ENCODE assay signal across 20 mouse cellular contexts in genomic region chr13:44544786-44545185, GRCm38 (mm10).
DNase-seq lines count a peak whose midpoint lies in the region; ATAC-seq and TF ChIP-seq lines count a peak whose summit lies in the region.
"Had no signal": no experiment of that assay in that cellular context is flagged by ENCODE, and none has a peak within 500 bp of the region (broad histone marks: within the 10 kb centered on the region; RNA-seq: fewer than 3 reads in every experiment).

No protein-coding gene starts in this region.

- peaks cover 13% of the 10 kb centered on the region; the same call in 1 of the 2 replicates for H3K4me1 ChIP-seq in cerebellum, adult 2 months (ENCODE audit: control insufficient read depth, insufficient read depth, low read length)
- no peaks in the 10 kb centered on the region for H3K4me1 ChIP-seq in midbrain, embryonic 11.5 days (ENCODE audit: control insufficient read depth, insufficient read depth, low read length)
- H3K4me1 ChIP-seq in midbrain, embryonic 16.5 days (ENCODE audit: control insufficient read depth, insufficient read depth, low read length), result no peaks in the 10 kb centered on the region
- peaks cover 8% of the 10 kb centered on the region; the same call in 1 of the 2 replicates for H3K4me1 ChIP-seq in heart, embryonic 15.5 days (replicated peaks)
- H3K4me1 ChIP-seq: midbrain, embryonic 10.5 days; neural tube, embryonic 13.5 days had no signal

- TF ChIP-seq POLR2A in cerebellum, adult 2 months (IDR thresholded peaks at IDR 0.05; ENCODE audit: borderline replicate concordance, insufficient read depth, low read length), result no peak

- 31% methylated on average over 9 of the region's 9 CpGs for WGBS in cerebellum, adult 2 months
- WGBS in midbrain, embryonic 11.5 days, result 86% methylated on average over 9 of the region's 9 CpGs
- WGBS in midbrain, embryonic 16.5 days, result 71% methylated on average over 9 of the region's 9 CpGs
- 31% methylated on average over 9 of the region's 9 CpGs for WGBS in heart, embryonic 15.5 days

- H3K9ac ChIP-seq in midbrain, embryonic 11.5 days (ENCODE audit: low read length), result no peak overlapping the region
- H3K9ac ChIP-seq in midbrain, embryonic 16.5 days (ENCODE audit: low read depth, low read length), result no peak overlapping the region
- no peak overlapping the region for H3K9ac ChIP-seq in heart, embryonic 15.5 days
- H3K9ac ChIP-seq: embryonic facial prominence, embryonic 13.5 days; neural tube, embryonic 13.5 days had no signal

- peak; percentile 20 to 32 for DNase-seq in cerebellum, adult 2 months
- no peak for DNase-seq in cerebellum, adult 9-10 months
- peak; percentile 51 for DNase-seq in midbrain, embryonic 11.5 days (ENCODE audit: low spot score, missing footprints)
- DNase-seq in adrenal gland, postnatal 36 days, result no peak
- DNase-seq in thymus, postnatal 10 days (ENCODE audit: low spot score in 2 of 2), result no peak
- DNase-seq in layer of hippocampus, postnatal 36 days, result no peak
- DNase-seq: gastrocnemius, postnatal 10 days; kidney, adult 9 months; kidney, postnatal 36 days; liver; lung, adult 18-20 months; right cerebral cortex, postnatal 25 days; thymus, postnatal 36 days had no signal

- H3K27me3 ChIP-seq in cerebellum, adult 2 months (ENCODE audit: control insufficient read depth, insufficient read depth, low read length), result no peaks in the 10 kb centered on the region
- no peaks in the 10 kb centered on the region for H3K27me3 ChIP-seq in midbrain, embryonic 11.5 days (ENCODE audit: control insufficient read depth, insufficient read depth, low read length)
- no peaks in the 10 kb centered on the region for H3K27me3 ChIP-seq in midbrain, embryonic 16.5 days (ENCODE audit: control insufficient read depth, insufficient read depth, low read depth, low read length)
- no peaks in the 10 kb centered on the region for H3K27me3 ChIP-seq in heart, embryonic 15.5 days
- H3K27me3 ChIP-seq: embryonic facial prominence, embryonic 13.5 days; neural tube, embryonic 13.5 days had no signal

- H3K9me3 ChIP-seq in midbrain, embryonic 11.5 days (ENCODE audit: control insufficient read depth, low read length), result no peaks in the 10 kb centered on the region
- no peaks in the 10 kb centered on the region for H3K9me3 ChIP-seq in midbrain, embryonic 16.5 days (replicated peaks; ENCODE audit: control insufficient read depth, low read length, poor library complexity, severe bottlenecking)
- no peaks in the 10 kb centered on the region for H3K9me3 ChIP-seq in heart, embryonic 15.5 days (replicated peaks)
- H3K9me3 ChIP-seq: embryonic facial prominence, embryonic 13.5 days; hindbrain, embryonic 10.5 days; midbrain, embryonic 10.5 days; neural tube, embryonic 13.5 days had no signal

- no peaks in the 10 kb centered on the region for H3K36me3 ChIP-seq in midbrain, embryonic 11.5 days (ENCODE audit: control insufficient read depth, insufficient read depth, low read length)
- no peaks in the 10 kb centered on the region for H3K36me3 ChIP-seq in midbrain, embryonic 16.5 days (ENCODE audit: control insufficient read depth, insufficient read depth, low read length)
- H3K36me3 ChIP-seq in heart, embryonic 15.5 days, result no peaks in the 10 kb centered on the region
- H3K36me3 ChIP-seq: embryonic facial prominence, embryonic 13.5 days; hindbrain, embryonic 10.5 days; midbrain, embryonic 10.5 days; neural tube, embryonic 13.5 days had no signal

- no peak overlapping the region for H3K4me2 ChIP-seq in midbrain, embryonic 11.5 days
- no peak overlapping the region for H3K4me2 ChIP-seq in midbrain, embryonic 16.5 days (ENCODE audit: low read length)
- H3K4me2 ChIP-seq in heart, embryonic 15.5 days, result peak overlapping the region; percentile 17; the same call in 1 of the 2 replicates
- H3K4me2 ChIP-seq: embryonic facial prominence, embryonic 13.5 days; neural tube, embryonic 13.5 days had no signal

- no peak for TF ChIP-seq CTCF in cerebellum, adult 2 months (IDR thresholded peaks at IDR 0.05; ENCODE audit: borderline replicate concordance, insufficient read depth, low read depth, low read length)

- no peak for ATAC-seq in midbrain, embryonic 11.5 days (ENCODE audit: low FRiP score)
- no peak for ATAC-seq in midbrain, embryonic 16.5 days
- ATAC-seq in heart, embryonic 15.5 days (replicated peaks; ENCODE audit: insufficient number of reproducible peaks, insufficient read depth, low FRiP score, low read depth), result no peak
- ATAC-seq: inflammation-experienced regulatory T-cells, adult 6 months had no signal

- H3K4me3 ChIP-seq in cerebellum, adult 2 months (replicated peaks; ENCODE audit: insufficient read depth, low read depth, low read length), result no peak overlapping the region
- no peak overlapping the region for H3K4me3 ChIP-seq in midbrain, embryonic 11.5 days (ENCODE audit: low read depth, low read length)
- no peak overlapping the region for H3K4me3 ChIP-seq in midbrain, embryonic 16.5 days (ENCODE audit: low read depth, low read length)
- no peak overlapping the region for H3K4me3 ChIP-seq in heart, embryonic 15.5 days
- H3K4me3 ChIP-seq: embryonic facial prominence, embryonic 13.5 days; hindbrain, embryonic 10.5 days; midbrain, embryonic 10.5 days; neural tube, embryonic 13.5 days had no signal

- no peak overlapping the region for H3K27ac ChIP-seq in cerebellum, adult 2 months (ENCODE audit: insufficient read depth, low read length)
- H3K27ac ChIP-seq in midbrain, embryonic 11.5 days (ENCODE audit: low read depth, low read length), result no peak overlapping the region
- H3K27ac ChIP-seq in midbrain, embryonic 16.5 days (ENCODE audit: low read length), result no peak overlapping the region
- H3K27ac ChIP-seq in heart, embryonic 15.5 days, result peak overlapping the region; percentile 57
- H3K27ac ChIP-seq: embryonic facial prominence, embryonic 13.5 days; hindbrain, embryonic 10.5 days; midbrain, embryonic 10.5 days; neural tube, embryonic 13.5 days had no signal

Comparison
In these comparisons a context has a peak if more than half of its experiments do, and no peak if none do; other contexts are left out.
1. DNase-seq: peak in cerebellum, adult 2 months (2 of 2) and midbrain, embryonic 11.5 days (single experiment); none in cerebellum, adult 9-10 months (single experiment), adrenal gland, postnatal 36 days (0 of 2), thymus, postnatal 10 days (0 of 2) and layer of hippocampus, postnatal 36 days (0 of 2).